Mouse (Mus musculus) embryonic stem cell, embryonic (primary cell): ENCODE results near the gene Hps4.

Source experiments
- CTCF ChIA-PET, 4 experiments: fragments of 300-600 bp in 2 of 4; fragments of 350-600 bp in 2 of 4; sonication (Branson Sonifier 250); formaldehyde crosslinking; loops; one replicate each; lab custom pipeline; 2022; ENCODE audit warnings: inconsistent platforms in 2 of 4; lab: Charles Lee
- POLR2A ChIA-PET, 4 experiments: fragments of 300-600 bp in 2 of 4; fragments of 350-600 bp in 2 of 4; sonication (Branson Sonifier 250); formaldehyde crosslinking; loops; one replicate each; lab custom pipeline; 2022; ENCODE audit warnings: antibody characterized with exemption in 4 of 4, inconsistent platforms in 1 of 4; lab: Charles Lee

Gene Hps4

DNA sequence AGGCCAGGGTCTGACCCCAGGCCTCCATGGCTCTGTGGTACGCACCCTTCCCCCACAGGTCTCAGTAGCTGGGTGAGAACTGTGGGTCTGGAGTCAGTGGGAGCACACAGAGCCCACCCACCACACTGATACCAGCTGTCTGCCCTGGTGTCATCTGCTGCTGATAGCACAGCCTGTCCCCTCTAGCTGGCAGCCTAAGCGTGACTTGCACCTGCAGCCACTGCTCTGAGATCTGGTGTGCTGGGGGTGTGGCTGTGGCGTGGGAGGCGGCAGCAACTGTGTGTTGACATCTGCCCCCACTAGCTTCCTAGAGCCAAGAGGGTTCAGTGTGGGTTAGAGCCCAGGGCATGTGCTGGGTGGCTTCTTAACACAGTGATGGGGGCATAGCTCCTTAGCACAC lies 33.2 kb downstream of the Hps4 start:
- CTCF ChIA-PET: interaction anchor here in 1 of 4 experiments (1.3 kb wide), 1 partner anchor 14 kb away, joined by 4 read pairs; no protein-coding TSS in a partner anchor

DNA sequence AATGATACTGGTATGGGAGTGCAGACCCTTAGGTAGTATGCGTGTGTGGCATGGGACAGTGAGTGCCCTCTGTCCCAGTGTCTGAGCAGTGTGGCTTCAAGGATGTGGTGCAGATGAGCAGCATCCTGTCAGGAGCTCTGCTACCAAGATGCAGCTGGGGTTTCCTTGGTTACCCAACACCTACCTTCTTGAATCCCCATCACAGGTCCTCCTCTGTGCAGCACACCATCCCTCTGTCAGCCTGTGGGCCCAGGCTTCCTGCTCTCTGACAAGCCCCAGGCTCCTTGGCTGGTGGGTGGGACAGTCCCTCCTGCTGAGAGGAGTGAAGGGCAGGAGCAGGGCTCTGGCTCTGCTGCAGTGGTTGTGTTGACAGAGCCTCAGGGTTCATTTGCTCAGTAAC lies 34.5 kb downstream of the Hps4 start:
- POLR2A ChIA-PET: no interaction called here

More for the DNA sequence above, 33.2 kb downstream of the Hps4 start:
- POLR2A ChIA-PET: no interaction called here

DNA sequence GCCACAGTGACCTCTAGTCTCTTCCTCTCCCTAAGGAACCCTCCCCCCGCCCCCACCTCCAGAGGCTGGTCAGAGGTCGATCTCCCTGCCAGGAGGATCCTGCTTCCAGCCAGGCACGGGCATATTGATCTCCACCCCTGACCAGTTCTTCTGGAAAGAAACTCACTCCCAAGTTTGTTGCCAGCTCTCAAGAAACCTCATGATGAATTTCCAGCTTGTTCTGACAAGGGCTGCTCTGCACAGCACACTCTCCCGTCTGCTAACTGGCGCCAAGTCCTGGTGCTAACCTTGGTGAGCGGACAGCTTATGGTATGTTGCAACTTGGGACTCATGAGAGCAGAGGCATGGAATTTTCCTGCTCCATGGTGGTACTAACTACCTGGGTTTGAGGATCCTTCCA lies 35.8 kb downstream of the Hps4 start:
- POLR2A ChIA-PET: interaction anchor here in 2 of 4 experiments (0.7 to 1.4 kb wide), 2 partner anchors 94 to 1563 kb away, joined by 3 to 6 read pairs; no protein-coding TSS in a partner anchor
- CTCF ChIA-PET: no interaction called here

More for the DNA sequence above, 34.5 kb downstream of the Hps4 start:
- CTCF ChIA-PET: no interaction called here

DNA sequence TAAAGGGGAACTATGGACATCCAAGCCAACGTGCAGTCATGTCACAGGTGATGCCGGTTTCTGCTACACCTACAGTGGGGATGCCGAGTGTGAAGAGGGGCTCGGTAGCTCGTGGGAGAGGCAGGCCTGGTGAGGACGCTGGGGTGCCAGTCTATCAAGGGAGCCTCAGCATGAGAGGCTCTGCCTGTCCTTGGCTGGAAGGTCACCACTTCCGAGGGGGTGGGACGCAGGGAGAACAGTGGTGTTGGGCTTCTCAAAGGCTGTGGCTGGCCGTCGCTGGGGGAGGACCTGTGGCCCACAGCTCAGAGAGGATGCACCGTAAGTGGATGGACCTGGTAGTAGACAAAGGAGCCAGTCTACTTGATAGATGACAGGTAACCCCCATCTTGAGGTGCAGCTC lies 38.3 kb downstream of the Hps4 start:
- ChIA-PET CTCF (interaction anchor here in 1 of 4 experiments (2.3 kb wide), 1 partner anchor 140 kb away, joined by 5 read pairs; no protein-coding TSS in a partner anchor), POLR2A (interaction anchor here in 1 of 4 experiments (1.4 kb wide), 1 partner anchor 30 kb away, joined by 3 read pairs; no protein-coding TSS in a partner anchor)

DNA sequence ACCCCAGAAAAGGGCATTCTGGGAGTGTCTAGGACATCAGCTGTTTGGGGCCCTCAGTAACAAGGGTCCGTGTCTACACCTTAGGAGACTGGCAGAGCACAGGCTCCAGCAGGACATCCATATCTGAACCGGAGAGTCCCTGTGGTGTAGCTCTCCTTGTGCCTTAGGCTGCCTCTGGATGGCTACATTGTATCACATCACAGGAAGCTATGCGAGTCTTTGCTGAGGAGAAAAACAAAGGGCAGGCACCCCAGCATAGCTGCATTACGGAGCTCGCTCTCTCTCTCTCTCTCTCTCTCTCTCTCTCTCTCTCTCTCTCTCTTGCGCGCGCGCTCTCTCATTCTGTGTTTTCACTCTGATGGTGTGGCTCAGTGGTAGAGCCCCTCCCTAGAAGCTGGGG lies 39.2 kb downstream of the Hps4 start:
- CTCF ChIA-PET: interaction anchor here in 1 of 4 experiments (0.6 kb wide), 1 partner anchor 718 kb away, joined by 3 read pairs; no protein-coding TSS in a partner anchor
- POLR2A ChIA-PET: interaction anchor here in 2 of 4 experiments (0.7 to 1.4 kb wide), 6 partner anchors 9 to 65 kb away, joined by 3 to 4 read pairs (median 3); no protein-coding TSS in a partner anchor

DNA sequence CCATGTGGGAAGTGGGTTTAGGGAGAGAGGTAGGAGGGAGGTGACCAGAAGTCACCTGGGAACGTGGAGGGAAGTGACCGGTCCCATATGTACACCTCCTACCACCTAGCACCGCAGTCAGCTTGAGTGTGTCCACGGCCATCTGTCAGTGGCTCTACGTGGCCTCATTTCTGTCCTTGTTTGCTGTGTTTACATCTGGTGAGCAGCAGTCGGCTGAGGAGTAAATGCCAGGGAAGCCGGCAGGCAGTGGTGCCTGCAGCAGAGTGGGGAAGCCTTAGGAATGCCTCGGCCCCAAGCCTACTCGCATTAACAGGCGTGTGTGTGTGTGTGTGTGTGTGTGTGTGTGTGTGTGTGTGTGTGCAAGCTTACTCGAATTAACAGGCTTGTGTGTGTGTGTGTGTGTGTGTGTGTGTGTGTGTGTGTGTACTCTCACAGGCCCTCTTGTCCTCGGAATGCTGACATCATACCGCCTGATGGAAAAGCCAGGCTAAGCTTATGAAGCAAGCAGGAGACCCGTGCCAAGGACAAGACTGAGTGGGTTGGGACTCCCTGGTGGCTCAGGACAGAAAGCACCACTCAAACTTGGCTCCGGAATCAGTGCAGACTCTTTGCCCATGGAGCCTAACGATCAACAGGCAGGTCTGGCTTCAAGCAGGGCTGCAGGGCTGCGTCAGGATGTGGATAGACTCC lies 39.9 kb downstream of the Hps4 start:
- POLR2A ChIA-PET: interaction anchor here in 2 of 4 experiments (0.6 to 1.0 kb wide), 6 partner anchors 10 to 1488 kb away, joined by 3 to 4 read pairs (median 3); no protein-coding TSS in a partner anchor
- CTCF ChIA-PET: no interaction called here

DNA sequence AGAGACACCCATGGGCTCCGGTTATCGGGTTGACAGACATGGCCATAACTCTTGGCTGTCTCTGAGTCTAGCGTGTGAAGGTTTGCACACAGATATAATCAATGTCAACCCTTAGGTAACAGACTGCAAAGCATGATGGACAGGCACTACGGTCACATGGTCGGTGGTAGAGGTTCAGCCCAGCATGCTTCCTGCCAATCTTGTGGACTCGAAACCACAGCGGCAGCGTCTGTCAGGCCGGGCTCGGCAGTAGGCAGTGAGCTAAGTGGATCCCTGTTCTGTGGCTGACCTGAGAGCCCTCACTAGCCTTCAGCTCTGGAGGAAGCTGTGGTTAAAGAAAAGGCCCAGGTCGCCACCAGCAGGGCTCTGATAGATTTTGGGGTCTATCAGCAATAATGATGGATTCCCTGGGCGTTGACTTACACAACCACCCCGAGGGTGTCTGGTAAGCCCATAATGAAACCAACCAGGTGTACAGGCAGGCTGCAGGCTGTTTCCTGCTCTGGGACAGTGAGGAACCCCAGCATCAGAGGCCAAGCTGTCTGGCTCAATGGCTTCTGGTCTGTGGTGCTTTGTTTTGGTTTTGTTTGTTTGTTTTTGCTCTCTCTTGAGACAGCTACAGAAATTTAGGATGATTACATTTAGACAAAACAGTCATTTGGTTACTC lies 42.1 kb downstream of the Hps4 start:
- ChIA-PET CTCF (no interaction called here), POLR2A (no interaction called here)

DNA sequence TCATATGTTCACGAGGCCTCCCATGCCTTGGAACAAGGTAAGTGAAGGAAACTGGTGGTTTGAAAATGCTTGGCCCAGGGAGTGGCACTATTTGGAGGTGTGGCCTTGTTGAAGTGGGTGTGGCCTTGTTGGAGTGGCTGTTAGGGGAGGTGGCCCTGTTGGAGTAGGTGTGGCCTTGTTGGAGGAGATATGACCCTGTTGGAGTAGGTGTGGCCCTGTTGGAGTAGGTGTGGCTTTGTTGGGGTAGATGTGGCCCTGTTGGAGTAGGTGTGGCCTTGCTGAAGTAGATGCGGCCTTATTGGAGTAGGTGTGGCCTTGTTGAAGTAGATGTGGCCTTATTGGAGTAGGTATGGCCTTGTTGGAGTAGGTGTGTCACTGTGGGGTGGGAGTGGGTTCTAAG lies 43.1 kb downstream of the Hps4 start:
- ChIA-PET CTCF (interaction anchor here in 1 of 4 experiments (0.6 kb wide), 1 partner anchor 285 kb away, joined by 5 read pairs; no protein-coding TSS in a partner anchor), POLR2A (no interaction called here)

DNA sequence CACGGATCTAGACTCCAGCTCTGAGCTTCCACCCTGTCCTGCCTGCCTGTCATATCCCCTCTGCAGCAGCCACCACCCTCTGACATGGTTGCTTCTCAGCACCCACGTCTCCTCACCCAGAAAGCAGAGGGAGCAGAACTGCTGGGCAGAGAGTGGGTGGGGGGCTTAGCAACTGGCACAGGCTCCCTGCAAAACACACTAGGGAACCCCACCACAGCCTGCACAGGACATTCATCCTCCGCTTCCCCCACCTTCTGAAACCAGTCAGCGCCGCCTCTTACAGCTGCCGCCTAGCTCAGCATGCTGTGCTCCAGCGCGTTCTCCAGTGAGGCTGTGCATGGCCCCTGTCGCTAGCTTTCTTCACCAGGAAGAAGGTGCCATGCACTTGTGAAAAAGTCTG lies 46.5 kb downstream of the Hps4 start:
- ChIA-PET POLR2A (interaction anchor here in 2 of 4 experiments (0.6 to 0.8 kb wide), 3 partner anchors 12 to 597 kb away, joined by 3 read pairs; no protein-coding TSS in a partner anchor), CTCF (no interaction called here)

DNA sequence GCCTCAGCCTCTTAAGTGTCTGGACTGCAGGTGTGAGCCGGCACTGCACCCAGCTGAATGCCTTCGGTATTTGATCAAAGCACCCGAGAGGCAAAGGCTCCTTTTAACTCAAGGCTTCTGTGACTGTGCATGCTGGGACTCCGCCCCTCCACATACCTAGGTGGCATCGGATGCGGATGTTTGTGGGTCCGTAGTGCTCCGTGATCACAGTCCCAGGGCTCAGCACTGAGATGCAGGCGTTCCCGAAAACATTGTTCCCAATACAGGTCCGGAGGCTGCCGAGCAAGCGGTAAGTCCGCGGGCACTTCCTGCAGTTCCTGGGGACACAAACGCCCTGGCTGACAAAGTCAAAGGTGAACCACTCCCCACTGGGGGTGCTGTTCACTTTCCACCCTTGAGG lies 48.1 kb downstream of the Hps4 start:
- ChIA-PET POLR2A (interaction anchor here in 1 of 4 experiments (0.9 kb wide), 1 partner anchor 11 kb away, joined by 4 read pairs; no protein-coding TSS in a partner anchor), CTCF (interaction anchor here in 1 of 4 experiments (0.6 to 1.2 kb wide), 2 partner anchors 177 to 270 kb away, joined by 3 to 4 read pairs; no protein-coding TSS in a partner anchor)

DNA sequence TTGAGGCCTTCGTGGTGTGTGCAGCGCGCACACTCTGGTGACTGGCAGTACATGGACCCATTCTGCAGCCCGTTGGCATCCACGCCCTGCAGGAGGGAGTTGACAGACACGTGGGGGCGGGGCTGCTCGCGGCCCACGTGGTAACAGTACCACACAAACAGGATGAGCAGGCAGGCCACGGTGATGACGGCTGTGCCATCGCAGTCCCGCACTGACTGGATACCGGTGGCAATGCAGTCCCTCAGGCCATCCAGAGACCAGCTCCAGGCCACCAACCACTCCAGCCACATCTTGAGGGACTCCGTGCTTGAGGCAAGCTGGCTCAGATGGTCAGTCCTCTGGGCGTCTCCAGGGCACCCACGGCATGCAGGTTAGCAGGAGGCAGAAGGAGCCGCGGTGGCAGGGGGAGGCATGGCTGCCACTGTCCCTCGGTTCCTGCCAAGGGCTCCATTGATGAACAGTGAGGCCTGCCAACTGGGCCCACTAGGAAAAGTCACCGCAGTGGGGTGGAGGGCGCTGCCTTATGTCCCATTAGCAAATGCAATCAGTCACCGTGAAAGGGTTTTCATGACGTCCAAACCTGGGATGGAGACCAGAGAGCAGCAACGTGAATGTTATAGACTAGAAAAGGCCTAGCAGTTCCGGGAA lies 48.9 kb downstream of the Hps4 start:
- CTCF ChIA-PET: interaction anchor here in 1 of 4 experiments (0.6 kb wide), 1 partner anchor 209 kb away, joined by 4 read pairs; no protein-coding TSS in a partner anchor
- POLR2A ChIA-PET: no interaction called here

DNA sequence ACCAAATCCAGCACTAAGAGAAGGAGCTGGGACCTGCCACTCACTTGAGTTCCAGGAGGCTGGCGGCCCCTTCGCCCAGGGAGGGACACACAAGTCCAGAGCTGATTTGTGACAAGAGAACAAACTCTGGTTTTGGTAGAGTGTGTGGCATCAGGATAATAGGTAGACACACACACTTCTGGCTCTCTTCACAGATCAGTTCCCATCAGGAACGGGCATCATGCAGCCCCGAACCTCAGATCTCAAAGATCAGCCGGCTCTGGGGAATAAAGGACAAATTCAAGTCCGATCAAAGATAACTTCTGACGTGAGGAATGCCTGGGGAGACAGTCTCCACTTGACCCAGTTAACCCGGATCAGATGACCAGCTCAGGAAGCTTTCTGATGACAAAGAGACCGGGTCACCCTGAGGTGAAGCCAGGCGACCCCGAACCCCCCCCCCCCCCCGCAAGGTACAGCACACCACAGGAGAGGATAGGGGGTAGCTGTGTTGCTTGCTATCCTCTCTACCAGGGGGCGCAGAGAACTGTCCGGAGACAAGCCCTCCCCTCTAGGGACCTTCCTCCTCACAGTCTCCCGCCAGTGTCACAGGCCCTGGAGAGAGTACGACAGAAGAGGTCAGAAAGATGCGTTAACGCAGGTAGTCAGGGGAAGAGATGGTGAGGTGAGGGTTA lies 51.0 kb downstream of the Hps4 start:
- CTCF ChIA-PET: interaction anchor here in 3 of 4 experiments (0.6 to 0.7 kb wide), 8 partner anchors 26 to 1611 kb away, joined by 3 to 12 read pairs (median 4); no protein-coding TSS in a partner anchor
- POLR2A ChIA-PET: interaction anchor here in 2 of 4 experiments (0.6 to 2.1 kb wide), 6 partner anchors 11 to 812 kb away, joined by 3 to 4 read pairs (median 4); no protein-coding TSS in a partner anchor

DNA sequence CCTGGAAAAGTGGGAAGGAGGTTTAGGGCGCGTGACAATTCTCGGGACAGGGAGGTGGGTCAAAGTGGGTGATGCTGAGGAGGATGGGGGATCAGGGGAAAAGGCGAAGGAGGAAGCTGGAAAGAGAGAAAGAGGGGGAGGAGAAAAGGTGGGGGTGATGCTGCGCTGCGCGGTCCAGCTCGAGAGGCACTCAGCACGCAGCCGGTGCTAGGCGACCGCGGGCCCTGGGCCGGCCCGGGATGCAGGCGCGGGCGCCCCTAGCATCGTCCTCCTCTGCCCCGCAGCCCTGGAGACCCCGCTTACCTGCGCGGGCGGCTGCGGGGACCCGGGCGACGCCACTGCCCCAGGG lies 51.5 kb downstream of the Hps4 start:
- CTCF ChIA-PET: interaction anchor here in 1 of 4 experiments (0.6 kb wide), 1 partner anchor 998 kb away, joined by 5 read pairs; no protein-coding TSS in a partner anchor
- POLR2A ChIA-PET: interaction anchor here in 1 of 4 experiments (1.1 to 2.1 kb wide), 3 partner anchors 12 to 57 kb away, joined by 3 to 4 read pairs (median 3); no protein-coding TSS in a partner anchor

DNA sequence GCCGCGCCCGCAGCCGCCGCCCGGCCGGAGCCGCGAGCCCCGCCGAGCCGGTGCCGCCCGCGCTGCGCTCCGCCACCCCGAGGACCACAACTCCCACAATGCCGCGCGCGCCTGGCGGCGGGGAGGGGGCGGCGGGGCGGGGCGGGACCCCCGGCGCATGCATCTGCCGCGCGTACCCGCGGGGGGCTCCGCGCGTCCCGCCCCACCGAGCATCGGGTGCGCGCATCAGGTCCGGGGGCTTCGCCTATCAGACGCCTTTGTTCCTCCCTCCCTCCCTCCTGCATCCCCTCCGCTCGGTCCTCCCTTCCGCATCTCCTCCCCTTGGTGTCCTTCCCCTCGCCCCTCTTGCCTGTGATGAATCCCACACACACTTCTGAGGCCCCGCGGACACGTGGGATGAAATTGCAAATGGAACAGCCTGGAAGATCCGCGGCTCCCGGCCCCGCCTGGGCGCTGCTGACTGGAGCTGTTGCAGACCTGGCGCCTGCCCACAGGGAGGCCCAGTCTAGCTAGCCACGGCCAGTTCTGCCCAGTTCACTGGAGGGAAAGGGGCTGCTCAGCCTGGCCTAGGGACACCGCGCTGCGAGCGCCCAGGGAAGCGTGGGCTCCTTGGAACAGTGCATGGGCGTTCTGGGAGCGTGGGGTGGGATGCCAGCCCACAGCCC lies 52.0 kb downstream of the Hps4 start, which contains the start of gene Asphd2:
Asphd2 (minus strand) TSS at position 88 of the 665 bp plus-strand sequence.
- CTCF ChIA-PET: no interaction called here
- POLR2A ChIA-PET: interaction anchor here in 3 of 4 experiments (0.7 to 2.1 kb wide), 6 partner anchors 11 to 119 kb away, joined by 3 to 10 read pairs (median 4); partner anchors contain the start of gene Tpst2 (in 1 of the 3)

DNA sequence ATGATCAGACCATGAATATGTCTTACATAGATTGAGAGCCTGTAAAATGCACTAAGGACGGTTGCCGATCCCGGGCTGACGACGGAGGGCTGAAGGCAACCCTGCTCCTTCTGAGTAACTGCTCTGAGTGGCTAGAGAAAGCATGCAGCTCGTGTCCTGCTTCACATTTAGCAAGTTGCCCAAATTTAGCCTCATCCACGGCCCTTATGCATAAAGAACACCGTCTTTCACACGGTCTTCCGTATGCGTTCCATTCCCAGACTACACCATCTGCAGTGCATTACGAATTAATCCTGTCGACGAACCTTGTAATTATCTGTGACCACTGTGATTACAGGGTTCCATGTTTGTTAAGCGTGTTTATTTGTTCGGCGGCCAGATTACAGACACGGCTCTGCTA lies 53.2 kb downstream of the Hps4 start:
- ChIA-PET POLR2A (interaction anchor here in 3 of 4 experiments (0.6 to 1.0 kb wide), 7 partner anchors 16 to 348 kb away, joined by 3 to 10 read pairs (median 6); partner anchors contain the start of gene Tpst2 (in 1 of the 3)), CTCF (no interaction called here)

DNA sequence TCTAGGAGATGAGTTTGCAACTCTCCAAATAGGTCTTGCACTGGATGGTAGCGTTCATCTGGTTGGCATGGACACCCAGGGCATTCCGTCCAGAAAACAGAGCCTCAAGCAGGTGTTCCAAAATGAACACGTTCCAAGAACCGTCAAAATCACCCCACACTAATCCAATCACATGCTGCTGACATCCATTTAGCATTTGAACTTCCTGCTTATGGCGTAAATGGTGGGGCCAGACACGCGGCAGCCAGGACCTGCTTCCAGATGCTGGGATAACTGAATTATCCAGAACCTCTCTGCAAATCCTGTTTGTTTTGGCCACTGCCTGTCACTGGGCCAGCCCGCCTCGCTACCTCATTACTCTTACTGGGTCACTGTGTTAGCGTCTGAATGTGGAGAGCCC lies 56.4 kb downstream of the Hps4 start:
- POLR2A ChIA-PET: no interaction called here
- CTCF ChIA-PET: no interaction called here

DNA sequence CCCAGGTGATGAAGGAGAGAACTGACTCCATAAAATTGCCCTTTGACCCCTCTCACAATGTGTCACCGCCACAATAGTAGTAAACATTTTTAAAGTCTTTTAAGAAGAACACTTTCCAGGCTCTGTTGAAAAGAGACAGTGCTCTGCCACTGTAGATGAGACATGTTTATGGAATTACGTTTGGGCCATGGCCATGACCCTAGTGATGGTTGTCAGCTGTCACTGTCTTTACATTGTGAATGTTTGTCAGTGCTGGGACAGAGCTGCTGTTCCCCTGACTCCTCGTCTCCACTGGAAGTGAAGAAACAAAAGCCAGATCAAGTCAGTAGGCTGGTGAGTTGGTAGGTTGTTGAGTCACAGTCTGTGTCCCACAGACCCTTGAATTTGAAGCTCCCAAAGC lies 59.6 kb downstream of the Hps4 start:
- POLR2A ChIA-PET: interaction anchor here in 2 of 4 experiments (0.6 to 2.4 kb wide), 4 partner anchors 9 to 28 kb away, joined by 3 to 6 read pairs (median 4); no protein-coding TSS in a partner anchor
- CTCF ChIA-PET: interaction anchor here in 1 of 4 experiments (0.5 to 0.7 kb wide), 3 partner anchors 51 to 1129 kb away, joined by 3 to 9 read pairs (median 6); no protein-coding TSS in a partner anchor
